Mouse (Mus musculus): ENCODE results near the gene Zglp1.

Zglp1 gene

DNA sequence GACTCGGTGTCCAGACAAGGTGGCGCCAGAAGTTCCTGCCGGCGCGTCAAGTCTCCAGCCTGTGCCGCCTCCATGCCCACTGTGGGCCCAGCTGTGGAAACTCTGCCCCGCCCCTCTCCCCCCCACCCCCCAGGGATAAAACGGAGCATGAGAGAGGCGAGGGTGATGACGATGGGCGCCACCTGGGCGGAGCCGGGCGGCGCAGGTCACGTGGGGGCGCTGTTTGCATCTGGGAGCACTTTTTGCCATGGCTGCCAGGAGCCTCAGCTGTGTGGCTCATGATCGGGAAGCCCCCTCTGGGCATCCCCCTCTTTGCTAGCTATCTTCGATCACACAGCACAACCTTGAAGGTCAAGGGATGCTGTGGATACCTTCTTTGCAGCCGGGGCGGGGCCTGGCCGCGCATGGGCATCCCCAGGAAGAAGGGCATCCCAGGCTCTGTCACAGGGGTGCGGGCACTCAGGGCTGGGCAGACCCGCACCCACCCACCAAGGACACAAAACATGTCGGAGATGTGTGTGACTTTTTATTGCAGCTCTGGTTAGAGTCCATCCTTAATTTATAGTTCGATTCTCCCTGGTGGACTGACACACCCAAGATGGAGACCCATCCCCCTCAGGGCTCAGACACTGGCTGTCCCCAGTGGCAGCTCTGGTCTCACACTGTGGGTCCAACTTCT lies at the start of gene Zglp1:
Zglp1 (minus strand) TSS at position 88 of the 679 bp plus-strand sequence.
- DNase-seq: no peak

DNA sequence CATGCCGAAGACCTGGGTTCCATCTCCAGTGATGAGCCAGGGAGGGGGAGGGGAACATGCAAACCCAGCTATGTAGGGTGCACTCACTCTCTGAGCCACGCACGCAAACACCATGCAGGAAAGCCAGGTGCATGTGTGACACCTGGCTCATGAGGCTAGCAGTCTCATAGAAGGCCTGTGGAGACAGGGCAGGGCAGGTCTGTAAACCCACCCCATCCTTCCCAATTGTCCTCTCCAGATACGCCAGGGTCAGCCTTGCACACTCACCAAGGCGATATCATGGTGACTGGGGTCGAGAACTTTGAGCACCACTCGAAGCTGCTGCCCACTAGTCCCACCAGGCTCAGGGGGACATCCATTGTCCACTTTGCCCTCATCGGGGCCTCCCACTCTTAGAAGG lies 48.2 kb upstream of the Zglp1 start:
- no peak for DNase-seq

DNA sequence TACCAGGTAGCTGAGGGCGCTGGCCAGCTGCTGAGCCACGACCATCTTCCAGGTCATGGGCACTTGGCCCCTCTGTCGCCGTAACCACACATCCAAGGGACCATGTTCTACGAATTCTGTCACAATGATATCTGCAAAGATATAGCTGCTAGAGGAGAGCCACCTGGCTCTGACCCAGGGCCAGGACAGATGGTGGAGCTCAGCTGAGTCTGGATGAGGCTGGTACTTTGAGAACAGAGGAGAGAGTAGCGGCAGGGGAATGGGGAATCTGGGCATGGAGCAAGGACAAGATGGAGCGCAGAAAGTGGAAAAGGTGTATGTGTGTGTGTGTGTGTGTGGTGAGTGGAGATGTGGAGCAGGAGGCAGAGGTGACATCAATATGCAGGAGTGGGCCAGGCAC lies 47.3 kb upstream of the Zglp1 start:
- peak; percentile 26 for DNase-seq

GRCm38 (mm10) chr9:21113751-21114150 lies 46.9 kb upstream of the Zglp1 start:
- DNase-seq: no peak

DNA sequence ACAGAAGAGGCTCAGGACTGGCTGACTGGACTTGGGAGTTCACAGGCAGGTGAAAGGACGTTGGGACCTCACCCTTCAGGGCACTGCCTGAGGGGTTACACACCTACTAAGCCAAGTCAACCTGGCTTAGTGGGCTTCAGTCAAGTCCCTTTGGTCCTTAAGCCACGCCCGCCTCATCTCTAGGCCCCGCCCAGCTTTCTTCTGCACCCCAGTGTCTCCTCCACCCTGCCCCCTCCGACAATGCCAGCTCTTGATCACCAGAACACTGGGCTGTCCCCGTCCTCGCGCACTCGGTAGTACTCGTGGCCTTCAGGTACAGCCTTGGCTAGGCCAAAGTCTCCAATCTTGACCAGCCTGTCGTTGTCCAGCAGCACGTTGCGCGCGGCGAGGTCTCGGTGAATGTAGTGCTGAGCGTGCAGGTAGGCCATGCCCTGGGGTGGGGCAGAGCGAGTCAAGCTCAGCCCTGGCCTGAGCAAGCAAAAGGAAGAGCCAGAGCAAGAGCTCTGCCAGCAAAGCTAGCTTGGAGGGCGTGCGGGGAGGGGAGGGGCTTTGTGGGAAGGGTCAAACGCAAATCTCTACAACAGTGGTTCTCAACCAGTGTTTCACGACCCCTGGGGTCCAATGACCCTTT lies 40.8 kb upstream of the Zglp1 start:
- DNase-seq: no peak

- no peak for DNase-seq
These were observed 39.1 kb upstream of the Zglp1 start for GRCm38 (mm10) chr9:21105760-21106564.

DNA sequence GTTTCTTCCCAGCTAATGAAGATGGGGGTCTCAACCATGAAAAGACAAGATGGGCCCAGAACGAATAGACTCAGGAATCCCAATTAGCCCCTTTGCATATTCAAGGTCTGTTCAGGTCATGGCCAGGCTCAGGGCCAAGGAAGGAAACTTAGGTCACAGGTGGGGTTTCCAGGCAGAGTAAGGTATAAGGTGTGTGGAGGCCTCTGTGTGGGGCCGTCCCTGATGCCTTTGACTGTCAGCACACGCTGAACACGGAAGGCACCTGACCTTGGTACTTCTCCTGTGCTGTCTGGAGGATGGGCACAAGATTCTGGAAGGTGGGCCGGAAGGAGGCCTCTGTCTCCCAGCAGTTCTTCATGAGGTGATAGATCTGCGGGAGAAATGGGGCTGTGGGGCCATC lies 37.9 kb upstream of the Zglp1 start:
- DNase-seq: no peak

DNA sequence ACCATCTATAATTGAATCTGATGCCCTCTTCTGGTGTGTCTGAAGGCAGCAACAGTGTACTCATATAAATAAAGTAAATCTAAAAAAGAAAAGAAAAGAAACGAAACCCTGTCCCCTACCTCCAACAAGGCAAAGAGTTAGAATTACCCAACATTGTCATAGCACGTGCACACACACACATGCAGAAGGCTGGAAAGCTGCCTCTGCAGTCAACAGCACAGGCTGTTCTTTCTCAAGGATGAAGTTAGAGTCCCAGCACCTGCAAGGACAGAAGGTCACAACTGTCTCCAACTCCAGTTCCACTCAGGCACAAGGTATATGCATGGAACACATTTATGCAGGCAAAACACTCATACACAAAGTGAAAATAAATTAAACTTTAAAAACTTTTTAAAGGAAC lies 35.2 kb upstream of the Zglp1 start:
- no peak for DNase-seq

- DNase-seq: no peak
These were observed 33.7 kb upstream of the Zglp1 start for GRCm38 (mm10) chr9:21100447-21101161.

GRCm38 (mm10) chr9:21097793-21098192 lies 30.9 kb upstream of the Zglp1 start:
- DNase-seq: no peak

DNA sequence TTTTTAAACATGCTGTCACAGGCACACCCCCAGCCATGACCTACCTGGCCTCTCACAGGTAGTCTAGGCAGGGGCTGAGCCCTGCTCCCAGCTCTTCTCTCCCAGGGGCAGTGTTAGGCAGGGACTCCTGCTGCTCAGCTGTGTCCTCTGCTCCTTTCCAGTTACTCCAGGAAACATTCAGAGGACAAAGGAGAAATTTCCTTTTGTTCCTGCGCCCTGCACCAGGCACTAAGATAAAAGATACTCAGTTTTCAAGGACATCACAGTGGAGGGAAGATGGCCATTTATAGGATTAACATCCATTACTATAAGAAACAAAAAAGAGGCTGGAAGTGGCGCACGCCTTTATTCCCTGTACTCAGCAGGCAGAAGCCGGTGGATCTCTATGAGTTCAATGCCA lies 29.1 kb upstream of the Zglp1 start:
- DNase-seq: no peak

- DNase-seq: peak; percentile 45
These were observed 26.5 kb upstream of the Zglp1 start for GRCm38 (mm10) chr9:21093423-21093822.

DNA sequence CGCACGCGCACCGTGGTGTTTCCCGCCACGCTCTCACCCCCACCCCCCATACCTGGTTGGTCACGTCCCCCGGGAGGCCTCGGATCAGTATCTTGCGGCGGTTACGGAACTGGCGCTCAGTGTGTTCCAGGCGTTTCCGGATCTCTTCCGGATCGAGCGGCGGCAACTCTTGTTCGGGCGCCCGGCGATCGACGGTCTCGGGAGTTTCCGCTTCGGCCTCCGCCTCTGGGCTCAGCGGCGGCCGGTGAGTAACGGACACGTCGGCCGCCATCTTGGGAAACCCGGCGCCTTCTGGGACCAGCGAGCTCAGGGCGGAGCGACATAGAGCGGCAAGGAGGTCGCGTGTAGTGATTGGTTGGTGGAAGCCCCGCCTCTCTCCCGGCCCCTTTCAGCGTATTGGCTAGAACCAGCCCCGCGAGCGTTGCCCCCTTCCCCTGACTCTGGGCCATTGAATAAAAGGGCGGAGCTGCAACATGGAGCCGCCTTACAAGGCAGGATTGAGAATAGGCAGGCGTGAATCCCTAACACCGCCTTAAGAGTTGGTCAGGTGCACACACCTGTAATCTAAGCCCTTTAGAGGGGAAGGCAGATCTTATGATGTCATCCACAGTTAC lies 24.9 kb upstream of the Zglp1 start, which contains the start of the genes Gm38431 and Raver1:
Gm38431 (minus strand) TSS at position 291 of the 614 bp plus-strand sequence.
Raver1 (minus strand) TSS at position 302 of the 614 bp plus-strand sequence.
- DNase-seq: peak; percentile 98

DNA sequence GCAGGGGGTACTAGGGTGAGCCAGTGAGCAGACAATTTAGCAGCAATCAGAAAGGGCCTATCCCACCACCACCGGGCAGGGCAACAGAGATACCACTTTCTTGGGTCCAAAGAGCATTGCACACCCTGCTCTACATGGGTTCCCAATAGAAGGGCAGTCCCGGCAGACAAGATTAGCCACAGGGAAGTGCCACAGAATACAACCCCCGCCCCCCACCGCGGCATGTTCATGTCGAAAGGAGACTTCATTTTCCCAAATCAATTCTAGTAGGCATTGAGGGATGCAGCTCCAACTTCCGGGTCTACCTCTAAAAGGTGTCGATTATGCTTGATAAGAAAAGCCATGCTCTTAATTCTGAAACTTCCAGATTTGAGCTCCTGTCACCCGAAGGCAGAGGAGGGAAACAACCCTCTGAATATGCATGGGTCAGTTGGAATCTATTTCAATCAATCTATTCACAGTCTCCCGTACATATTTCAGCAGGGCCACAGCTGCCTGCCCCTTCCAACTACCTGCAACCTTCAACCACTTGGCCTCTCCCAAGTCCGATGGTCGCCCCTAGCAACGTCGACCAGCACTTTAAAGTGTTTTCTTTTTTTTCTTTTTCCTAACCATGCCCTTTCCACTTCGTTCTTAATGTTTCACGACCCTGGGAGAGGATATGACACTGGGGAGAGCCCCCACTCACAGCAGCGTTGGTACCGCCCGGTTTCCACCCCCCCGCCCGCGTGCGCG lies 24.2 kb upstream of the Zglp1 start:
- DNase-seq: peak; percentile 57

DNA sequence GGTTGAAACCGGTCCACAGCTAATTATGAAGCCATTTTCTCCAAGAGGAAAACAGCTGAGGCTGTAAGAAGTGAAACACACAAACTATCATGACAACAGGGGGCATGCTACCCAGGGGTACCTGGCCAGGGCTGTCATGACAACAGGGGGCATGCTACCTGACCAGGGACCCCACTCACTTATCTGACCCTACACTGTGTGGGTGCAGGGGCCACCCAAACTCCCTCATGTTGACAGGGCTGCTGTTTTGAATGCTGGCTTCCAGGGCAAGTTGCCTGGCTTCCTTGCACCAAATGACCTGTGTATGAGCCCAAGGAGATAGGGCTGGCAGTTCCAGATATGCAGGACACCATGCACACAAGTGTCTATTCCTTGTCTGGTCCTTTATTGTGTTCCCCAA lies 23.6 kb upstream of the Zglp1 start:
- DNase-seq: peak; percentile 50

DNA sequence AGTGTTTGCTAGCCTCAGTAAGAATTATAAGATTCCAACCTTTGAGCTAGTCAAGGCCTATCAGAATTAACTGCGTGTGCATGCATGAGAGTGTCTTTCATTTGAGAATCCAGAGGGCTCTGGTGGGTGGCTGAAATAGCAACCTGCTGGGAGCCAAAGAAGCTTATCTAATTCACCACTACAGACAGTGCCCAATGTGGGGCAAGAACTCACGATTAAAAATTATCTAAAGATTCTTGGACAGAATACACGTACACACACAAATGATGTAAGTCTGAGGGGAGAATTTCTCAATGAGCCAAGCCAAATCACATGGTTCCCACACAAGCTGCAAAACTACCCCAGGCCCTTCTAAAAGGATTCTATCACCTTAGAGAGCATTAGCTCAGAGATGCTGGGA lies 16.4 kb upstream of the Zglp1 start:
- no peak for DNase-seq

DNA sequence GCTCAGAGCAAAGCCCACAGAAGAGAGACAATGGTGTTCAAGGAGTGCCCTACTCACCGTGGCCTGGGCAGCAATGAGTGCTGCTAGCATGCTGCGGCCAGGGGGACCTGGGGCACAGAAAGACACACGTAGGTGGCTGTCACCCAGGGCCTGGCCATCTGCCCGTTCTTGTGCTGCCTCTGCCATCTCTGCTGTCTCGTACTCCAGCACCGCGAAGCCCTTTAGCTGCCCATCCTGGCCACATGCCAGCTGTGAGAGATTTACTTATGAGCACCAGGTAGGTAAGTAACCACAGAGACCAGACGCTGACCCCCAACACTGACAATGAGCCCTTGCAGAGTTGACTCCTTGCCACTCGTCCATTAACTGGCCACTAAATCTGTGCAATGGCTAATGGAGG lies 14.2 kb upstream of the Zglp1 start:
- no peak for DNase-seq

GRCm38 (mm10) chr9:21075625-21076024 lies 8.7 kb upstream of the Zglp1 start:
- no peak for DNase-seq

DNA sequence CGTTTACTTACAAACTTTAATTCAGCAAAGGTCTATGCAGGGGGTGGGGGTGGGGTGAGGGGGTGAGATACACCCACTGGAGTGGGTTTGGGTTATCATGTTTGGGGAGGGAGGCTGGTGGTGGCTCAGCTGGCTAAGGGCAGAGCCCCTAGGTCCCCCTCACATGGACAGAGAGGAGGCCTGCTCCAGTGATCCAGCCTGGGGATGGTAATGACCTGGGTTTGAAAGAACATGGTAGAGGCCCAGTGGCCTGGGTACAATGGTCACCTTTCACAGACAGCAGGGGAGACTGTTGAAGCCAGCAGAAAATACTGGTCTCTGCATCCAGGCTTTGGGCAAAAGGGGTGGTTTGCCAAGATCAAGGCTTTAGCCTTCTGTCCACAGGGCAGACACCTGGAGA lies 7.3 kb upstream of the Zglp1 start:
- no peak for DNase-seq

GRCm38 (mm10) chr9:21073044-21073840 lies 6.3 kb upstream of the Zglp1 start, which contains the start of the genes Gm49373 and Fdx1l:
Gene Gm49373, minus strand, starts transcription at chr9:21073096.
Gene Fdx1l, minus strand, starts transcription at chr9:21073614.
- DNase-seq: peak; percentile 87

DNA sequence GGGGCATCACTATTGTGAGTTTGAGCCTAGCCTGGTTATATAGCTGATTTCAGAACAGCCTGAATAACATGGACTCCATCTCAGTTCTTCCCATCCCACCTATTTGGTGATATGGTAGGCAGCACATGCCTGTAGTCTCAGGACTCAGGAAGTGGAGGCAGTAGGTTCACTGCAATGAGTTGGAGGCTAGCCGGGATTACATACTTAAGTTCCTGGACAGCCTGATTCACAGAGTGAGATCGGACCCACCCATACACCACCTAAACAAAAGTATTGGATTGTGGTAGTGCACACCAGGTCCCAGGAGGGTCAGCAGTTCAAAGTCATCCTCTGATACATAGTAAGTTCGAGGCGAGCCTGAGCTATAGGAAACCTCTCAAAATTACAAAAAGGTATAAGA lies 5.7 kb upstream of the Zglp1 start:
- DNase-seq: no peak
